Mouse (Mus musculus): ENCODE results near the gene Mrps34.

Mrps34 gene

GRCm38 (mm10) chr17:24894995-24895547 is at the start of gene Mrps34, which contains the start of gene Eme2:
Gene Mrps34 (plus strand): TSS chr17:24895116.
Gene Eme2 (minus strand): TSS chr17:24895087.
- peak; percentile 77 for DNase-seq (ENCODE audit: low spot score)

- no peak for DNase-seq (ENCODE audit: low spot score)
These were observed 47.5 kb upstream of the Mrps34 start for GRCm38 (mm10) chr17:24847386-24847785.

GRCm38 (mm10) chr17:24848600-24849031 is 46.3 kb upstream of the Mrps34 start:
- no peak for DNase-seq (ENCODE audit: low spot score)

GRCm38 (mm10) chr17:24849733-24850064 is 45.2 kb upstream of the Mrps34 start:
- DNase-seq (ENCODE audit: low spot score) = no peak

GRCm38 (mm10) chr17:24850065-24850772 is 44.7 kb upstream of the Mrps34 start, which contains the start of gene Fahd1:
Gene Fahd1 (minus strand): TSS chr17:24850364.
- DNase-seq (ENCODE audit: low spot score) = peak; percentile 95

GRCm38 (mm10) chr17:24850773-24851127 is 44.2 kb upstream of the Mrps34 start:
- no peak for DNase-seq (ENCODE audit: low spot score)

GRCm38 (mm10) chr17:24851381-24852125 is 43.4 kb upstream of the Mrps34 start:
- DNase-seq (ENCODE audit: low spot score) = no peak

GRCm38 (mm10) chr17:24855838-24856464 is 39.0 kb upstream of the Mrps34 start:
- DNase-seq (ENCODE audit: low spot score) = no peak

- no peak for DNase-seq (ENCODE audit: low spot score)
These were observed 38.3 kb upstream of the Mrps34 start for GRCm38 (mm10) chr17:24856589-24856988.

- DNase-seq (ENCODE audit: low spot score) = no peak
These were observed 37.0 kb upstream of the Mrps34 start for GRCm38 (mm10) chr17:24857831-24858470.

GRCm38 (mm10) chr17:24858967-24859366 is 35.9 kb upstream of the Mrps34 start:
- no peak for DNase-seq (ENCODE audit: low spot score)

GRCm38 (mm10) chr17:24860076-24860475 is 34.8 kb upstream of the Mrps34 start:
- DNase-seq (ENCODE audit: low spot score) = no peak

- no peak for DNase-seq (ENCODE audit: low spot score)
These were observed 33.1 kb upstream of the Mrps34 start for GRCm38 (mm10) chr17:24861785-24862184.

- no peak for DNase-seq (ENCODE audit: low spot score)
These were observed 29.1 kb upstream of the Mrps34 start, which contains the start of gene Igfals for GRCm38 (mm10) chr17:24865776-24866175. Gene Igfals (plus strand): TSS chr17:24865997.

GRCm38 (mm10) chr17:24867914-24868313 is 27.0 kb upstream of the Mrps34 start:
- DNase-seq (ENCODE audit: low spot score) = no peak

- DNase-seq (ENCODE audit: low spot score) = no peak
These were observed 21.1 kb upstream of the Mrps34 start for GRCm38 (mm10) chr17:24873695-24874404.

- DNase-seq (ENCODE audit: low spot score) = no peak
These were observed 20.5 kb upstream of the Mrps34 start for GRCm38 (mm10) chr17:24874405-24874745.

- no peak for DNase-seq (ENCODE audit: low spot score)
These were observed 19.9 kb upstream of the Mrps34 start for GRCm38 (mm10) chr17:24874989-24875388.

GRCm38 (mm10) chr17:24877336-24878116 is 17.4 kb upstream of the Mrps34 start:
- DNase-seq (ENCODE audit: low spot score) = no peak

- DNase-seq (ENCODE audit: low spot score) = no peak
These were observed 16.9 kb upstream of the Mrps34 start for GRCm38 (mm10) chr17:24878117-24878397.

GRCm38 (mm10) chr17:24878531-24878930 is 16.4 kb upstream of the Mrps34 start:
- DNase-seq (ENCODE audit: low spot score) = no peak
